Mouse (Mus musculus) lung, embryonic 14.5 days (tissue): ENCODE measurements at regions not wholly inside any gene's neighbourhood (a gene's known extent, or its start where the extent isn't known, plus 50 kb on each side); places are given as distances from the start of the nearest gene placed in this dataset.

ENCODE experiments used
- ATAC-seq: fragments of 200-750 bp; cut with Nextera tagmentation; 2 replicates; pipeline ENCODE4 v1.8.0; 2017; ENCODE audit warnings: mild to moderate bottlenecking, moderate TSS enrichment, moderate library complexity; ENCODE audit not compliant: insufficient read depth
- DNase-seq: peaks from one replicate; pipeline ENCODE4 v3.0.0-alpha.2; 2015
- H3K27ac ChIP-seq: fragments of 300-500 bp; sonication (generic); 2 replicates; pipeline ENCODE4 v1.5.1; 2014; ENCODE audit warnings: low read depth, mild to moderate bottlenecking, moderate library complexity
- H3K27me3 ChIP-seq: fragments of 300-500 bp; sonication (generic); 2 replicates; pipeline ENCODE4 v1.6.1; 2014; ENCODE audit warnings: low read length, control low read depth; ENCODE audit not compliant: insufficient read depth
- H3K36me3 ChIP-seq: fragments of 300-500 bp; sonication (generic); 2 replicates; pipeline ENCODE4 v1.6.1; 2014; ENCODE audit warnings: control low read depth; ENCODE audit not compliant: insufficient read depth
- H3K4me1 ChIP-seq: fragments of 300-500 bp; sonication (generic); 2 replicates; pipeline ENCODE4 v1.6.1; 2014; ENCODE audit warnings: antibody characterized with exemption, control low read depth; ENCODE audit not compliant: insufficient read depth
- H3K4me2 ChIP-seq: fragments of 300-500 bp; sonication (generic); 2 replicates; pipeline ENCODE4 v1.6.1; 2014; ENCODE audit warnings: mild to moderate bottlenecking
- H3K4me3 ChIP-seq: fragments of 300-500 bp; sonication (generic); 2 replicates; pipeline ENCODE4 v1.5.1; 2014; ENCODE audit warnings: low read depth, low read length
- H3K9ac ChIP-seq: fragments of 300-500 bp; sonication (generic); 2 replicates; pipeline ENCODE4 v1.6.1; 2014
- H3K9me3 ChIP-seq: fragments of 300-500 bp; sonication (generic); 2 replicates; pipeline ENCODE4 v1.6.1; 2016; ENCODE audit warnings: low read depth, low read length, control low read depth
- CTCF ChIP-seq: IDR thresholded peaks from 2 replicates; pipeline ENCODE4 v1.5.1; 2016; ENCODE audit warnings: antibody characterized with exemption, low read depth
- WGBS: fragments of 180-500 bp; shearing (Covaris S2); extraction: QIAGEN DNeasy Blood & Tissue Kit; methylation state at CpG from one replicate; pipeline ENCODE4 v1.1.7; 2014; 5-methylcytosine and 5-hydroxymethylcytosine counted together

- Histone ChIP-seq H3K4me3 (no peak overlapping the region), H3K9me3 (no peaks in the 10 kb centered on the region), H3K36me3 (no peaks in the 10 kb centered on the region), H3K27ac (peak overlapping the region; percentile 52), H3K4me2 (peak overlapping the region; percentile 27; the same call in 1 of the 2 replicates), H3K27me3 (no peaks in the 10 kb centered on the region), H3K9ac (no peak overlapping the region), H3K4me1 (peaks cover 58% of the 10 kb centered on the region)
- DNase-seq (no peak), ATAC-seq (no peak)
- no peak for TF ChIP-seq CTCF
- WGBS, result 58% methylated on average over 3 of the region's 3 CpGs
Measured at GRCm38 (mm10) chr17:83958706-83959105, 110.9 kb upstream of the Haao start.

- no peaks in the 10 kb centered on the region for H3K9me3 ChIP-seq
- no peak overlapping the region for H3K4me2 ChIP-seq
- 46% methylated on average over 12 of the region's 12 CpGs for WGBS
- DNase-seq (no peak), ATAC-seq (no peak)
- no peaks in the 10 kb centered on the region for H3K27me3 ChIP-seq
- no peak for TF ChIP-seq CTCF
- H3K9ac ChIP-seq, result no peak overlapping the region
- no peak overlapping the region for H3K4me3 ChIP-seq
- H3K4me1 ChIP-seq, result peaks cover 60% of the 10 kb centered on the region
- no peaks in the 10 kb centered on the region for H3K36me3 ChIP-seq
- H3K27ac ChIP-seq, result peak overlapping the region; percentile 52
Measured at GRCm38 (mm10) chr17:83957661-83958540, 110.1 kb upstream of the Haao start.

GRCm38 (mm10) chr17:83956821-83957565 lies 109.2 kb upstream of the Haao start:
- no peak for TF ChIP-seq CTCF
- H3K36me3 ChIP-seq, result no peaks in the 10 kb centered on the region
- no peaks in the 10 kb centered on the region for H3K27me3 ChIP-seq
- H3K9ac ChIP-seq, result no peak overlapping the region
- H3K27ac ChIP-seq, result peak overlapping the region; percentile 52
- H3K4me2 ChIP-seq, result no peak overlapping the region
- DNase-seq, result peak; percentile 58
- peaks cover 52% of the 10 kb centered on the region for H3K4me1 ChIP-seq
- ATAC-seq, result no peak
- no peaks in the 10 kb centered on the region for H3K9me3 ChIP-seq
- WGBS, result 31% methylated on average over 12 of the region's 12 CpGs
- H3K4me3 ChIP-seq, result no peak overlapping the region

GRCm38 (mm10) chr17:83955978-83956377 lies 108.2 kb upstream of the Haao start:
- Histone ChIP-seq H3K27ac (peak overlapping the region; percentile 52; the same call in 1 of the 2 replicates), H3K36me3 (no peaks in the 10 kb centered on the region), H3K4me1 (peaks cover 52% of the 10 kb centered on the region), H3K9ac (no peak overlapping the region), H3K4me2 (no peak overlapping the region), H3K4me3 (no peak overlapping the region), H3K27me3 (no peaks in the 10 kb centered on the region), H3K9me3 (no peaks in the 10 kb centered on the region)
- ATAC-seq (no peak), DNase-seq (peak; percentile 43)
- TF ChIP-seq CTCF, result no peak
- WGBS, result 56% methylated on average over 5 of the region's 5 CpGs

GRCm38 (mm10) chr17:83955058-83955697 lies 107.4 kb upstream of the Haao start:
- Histone ChIP-seq H3K36me3 (no peaks in the 10 kb centered on the region), H3K9me3 (no peaks in the 10 kb centered on the region), H3K4me3 (no peak overlapping the region), H3K27ac (peak overlapping the region; percentile 97), H3K4me2 (no peak overlapping the region), H3K4me1 (peaks cover 56% of the 10 kb centered on the region), H3K9ac (peak overlapping the region; percentile 37; the same call in 1 of the 2 replicates), H3K27me3 (no peaks in the 10 kb centered on the region)
- no peak for TF ChIP-seq CTCF
- WGBS, result 58% methylated on average over 10 of the region's 10 CpGs
- DNase-seq (no peak), ATAC-seq (no peak)

- no peak overlapping the region for H3K4me2 ChIP-seq
- H3K36me3 ChIP-seq, result no peaks in the 10 kb centered on the region
- H3K4me1 ChIP-seq, result peaks cover 52% of the 10 kb centered on the region
- DNase-seq (peak; percentile 85), ATAC-seq (peak; percentile 45)
- H3K27me3 ChIP-seq, result no peaks in the 10 kb centered on the region
- no peak overlapping the region for H3K4me3 ChIP-seq
- H3K27ac ChIP-seq, result peak overlapping the region; percentile 97
- TF ChIP-seq CTCF, result no peak
- H3K9me3 ChIP-seq, result no peaks in the 10 kb centered on the region
- peak overlapping the region; percentile 37 for H3K9ac ChIP-seq
- WGBS, result 14% methylated on average over 16 of the region's 16 CpGs
Measured at GRCm38 (mm10) chr17:83954291-83955057, 106.7 kb upstream of the Haao start.
